Mouse (Mus musculus) macrophage (primary cell): ENCODE measurements around the gene Adgrl3. TPM values are rescaled to one million over a fixed set of nuclear protein-coding genes. Genes with fewer than 3 reads are reported as not detected.

Source experiments
- H3K27ac ChIP-seq: fragments of 350-480 bp; formaldehyde crosslinking; 2 replicates; pipeline ENCODE4 v1.9.0; 2021
- H3K36me3 ChIP-seq: fragments of 350-480 bp; formaldehyde crosslinking; 2 replicates; pipeline ENCODE4 v1.9.0; 2021; ENCODE audit errors: inconsistent target
- H3K4me3 ChIP-seq: fragments of 350-480 bp; formaldehyde crosslinking; 2 replicates; pipeline ENCODE4 v1.9.0; 2021; ENCODE audit errors: inconsistent target
- H3K79me2 ChIP-seq: fragments of 350-480 bp; formaldehyde crosslinking; 2 replicates; pipeline ENCODE4 v1.9.0; 2021; ENCODE audit errors: inconsistent target
- WGBS: methylation state at CpG from one replicate; pipeline ENCODE4 v1.1.7; 2026; ENCODE audit warnings: inconsistent platforms; ENCODE audit not compliant: missing documents; 5-methylcytosine and 5-hydroxymethylcytosine counted together
- polyA plus RNA-seq: library from polyadenylated mRNA; stranded (reverse); fragments of 250-400 nt; gene quantifications from 3 replicates; pipeline ENCODE4 v1.2.4, GENCODE M21; 2018; ENCODE audit warnings: inconsistent platforms

Gene Adgrl3
- polyA plus RNA-seq, 1 experiment from 2014 or later, result not detected

DNA sequence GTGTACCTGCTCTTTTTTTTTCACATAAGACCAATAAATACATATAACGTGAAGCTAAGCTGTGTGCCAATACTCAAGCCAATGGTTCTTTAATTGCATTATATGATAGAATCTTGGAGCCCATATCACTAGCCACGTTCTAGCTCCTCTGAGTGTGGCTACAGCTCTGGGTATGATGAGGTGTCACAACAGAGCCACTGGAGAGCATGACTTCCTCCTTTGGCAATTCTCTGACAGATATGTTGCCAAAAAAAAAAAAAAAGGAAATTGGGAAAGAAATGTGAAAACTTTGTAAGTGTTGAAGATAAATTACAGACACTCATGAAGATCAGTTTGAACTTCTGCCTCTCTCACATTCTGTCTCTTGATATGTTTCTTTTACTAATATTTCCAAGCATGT lies 38.2 kb downstream of the Adgrl3 start:
- WGBS, result 14% methylated on average over 2 of the region's 2 CpGs
- H3K79me2 ChIP-seq, result no peaks in the 10 kb centered on the region
- no peaks in the 10 kb centered on the region for H3K36me3 ChIP-seq
- no peak overlapping the region for H3K27ac ChIP-seq
- no peak overlapping the region for H3K4me3 ChIP-seq

DNA sequence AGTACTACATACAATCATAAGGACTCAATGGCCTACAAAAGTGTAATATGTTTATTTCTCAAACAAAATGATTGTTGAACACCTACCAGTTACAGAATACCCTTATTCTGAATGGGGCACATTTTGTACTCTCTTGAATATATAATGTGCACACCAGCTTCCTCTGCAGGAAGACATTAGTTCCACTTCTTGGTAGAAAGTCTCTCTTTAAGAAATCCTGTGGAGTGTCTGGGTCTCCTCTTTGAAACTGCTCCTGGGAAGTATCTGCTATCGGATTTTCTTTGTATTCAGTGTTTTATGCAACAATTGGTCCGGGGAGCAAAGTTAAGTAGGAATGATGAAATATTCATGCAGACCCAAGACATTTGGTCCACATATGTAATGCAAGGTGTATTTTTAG lies 41.0 kb downstream of the Adgrl3 start:
- WGBS, result 58% methylated on average over 2 of the region's 2 CpGs
- Histone ChIP-seq H3K79me2 (no peaks in the 10 kb centered on the region), H3K27ac (no peak overlapping the region)

DNA sequence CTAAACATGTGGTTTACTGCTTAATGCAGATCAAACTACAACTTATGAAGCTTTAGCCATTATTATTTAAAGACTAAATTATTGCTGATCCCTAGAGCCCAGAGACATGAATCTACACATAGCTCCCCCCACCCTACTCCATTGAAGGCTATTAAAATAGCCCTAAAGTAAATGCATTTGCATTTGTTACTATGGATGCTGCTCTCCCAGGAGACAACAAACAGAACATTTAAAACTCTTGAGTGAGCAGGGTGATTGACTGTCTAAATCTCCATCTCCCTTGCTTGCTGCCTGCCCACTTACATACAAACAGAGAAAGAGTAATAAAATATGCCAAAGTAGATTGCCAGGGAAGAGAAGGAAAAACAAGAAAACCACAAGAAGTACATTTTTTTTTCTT lies 41.4 kb downstream of the Adgrl3 start:
- no peak overlapping the region for H3K27ac ChIP-seq
- no peaks in the 10 kb centered on the region for H3K79me2 ChIP-seq
- H3K4me3 ChIP-seq, result no peak overlapping the region
- H3K36me3 ChIP-seq, result no peaks in the 10 kb centered on the region

More for the DNA sequence above, 41.0 kb downstream of the Adgrl3 start:
- Histone ChIP-seq H3K36me3 (no peaks in the 10 kb centered on the region), H3K4me3 (no peak overlapping the region)

DNA sequence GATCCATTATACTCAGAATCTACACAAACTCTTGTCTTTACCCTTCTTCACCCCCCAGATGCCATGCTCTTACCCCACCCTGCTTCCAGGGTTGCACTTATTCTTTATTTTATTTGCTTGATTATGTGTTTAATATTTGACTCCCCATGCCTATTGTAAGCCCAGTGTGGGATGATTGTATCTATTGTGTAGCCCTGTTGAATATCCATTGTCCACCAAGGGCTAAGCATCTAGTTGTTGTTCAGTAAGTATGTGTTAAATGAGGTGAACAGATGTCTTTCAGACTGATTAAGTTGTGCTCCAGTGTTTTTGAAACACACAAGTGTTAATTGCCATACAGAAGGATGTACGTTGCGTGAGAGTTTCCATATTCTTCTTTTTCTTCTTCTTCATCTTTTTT lies 44.1 kb downstream of the Adgrl3 start:
- no peak overlapping the region for H3K4me3 ChIP-seq
- 100% methylated on average over 2 of the region's 2 CpGs for WGBS

GRCm38 (mm10) chr5:81068173-81068572 lies 48.2 kb downstream of the Adgrl3 start:
- H3K27ac ChIP-seq, result no peak overlapping the region
- no peak overlapping the region for H3K4me3 ChIP-seq
- H3K79me2 ChIP-seq, result no peaks in the 10 kb centered on the region
- no peaks in the 10 kb centered on the region for H3K36me3 ChIP-seq
- 39% methylated on average over 6 of the region's 6 CpGs for WGBS

More for the DNA sequence above, 44.1 kb downstream of the Adgrl3 start:
- H3K36me3 ChIP-seq, result no peaks in the 10 kb centered on the region
- H3K27ac ChIP-seq, result no peak overlapping the region
- H3K79me2 ChIP-seq, result no peaks in the 10 kb centered on the region

- no peaks in the 10 kb centered on the region for H3K36me3 ChIP-seq
- no peak overlapping the region for H3K4me3 ChIP-seq
- WGBS, result 76% methylated on average over 4 of the region's 4 CpGs
- no peaks in the 10 kb centered on the region for H3K79me2 ChIP-seq
- no peak overlapping the region for H3K27ac ChIP-seq
Measured at GRCm38 (mm10) chr5:81068839-81069238, 48.9 kb downstream of the Adgrl3 start.

DNA sequence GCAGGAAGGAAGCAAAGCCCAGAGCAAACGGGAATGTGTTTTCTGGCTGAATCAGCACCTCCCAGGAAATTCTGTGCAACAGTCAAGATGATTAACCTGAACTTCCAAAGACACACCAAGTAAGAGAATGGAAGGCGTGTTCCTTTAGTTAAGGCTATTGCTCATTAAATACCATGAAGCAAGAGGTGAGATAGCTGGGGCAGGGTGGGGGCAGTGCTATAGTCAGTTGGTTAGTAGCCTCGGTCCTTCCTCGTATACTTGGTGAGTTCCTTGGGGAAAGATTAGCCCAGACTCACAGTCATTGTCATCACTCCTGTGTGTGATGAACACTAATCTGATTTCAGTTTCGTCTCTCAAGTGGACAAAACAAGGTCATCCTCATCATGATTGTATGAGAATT lies 53.0 kb downstream of the Adgrl3 start:
- no peak overlapping the region for H3K4me3 ChIP-seq
- H3K79me2 ChIP-seq, result no peaks in the 10 kb centered on the region
- 76% methylated on average over 5 of the region's 5 CpGs for WGBS
- no peak overlapping the region for H3K27ac ChIP-seq
- no peaks in the 10 kb centered on the region for H3K36me3 ChIP-seq

GRCm38 (mm10) chr5:81073875-81074274 lies 53.9 kb downstream of the Adgrl3 start:
- Histone ChIP-seq H3K79me2 (no peaks in the 10 kb centered on the region), H3K4me3 (no peak overlapping the region), H3K27ac (no peak overlapping the region), H3K36me3 (no peaks in the 10 kb centered on the region)
- 92% methylated on average over 1 of the region's 1 CpGs for WGBS

DNA sequence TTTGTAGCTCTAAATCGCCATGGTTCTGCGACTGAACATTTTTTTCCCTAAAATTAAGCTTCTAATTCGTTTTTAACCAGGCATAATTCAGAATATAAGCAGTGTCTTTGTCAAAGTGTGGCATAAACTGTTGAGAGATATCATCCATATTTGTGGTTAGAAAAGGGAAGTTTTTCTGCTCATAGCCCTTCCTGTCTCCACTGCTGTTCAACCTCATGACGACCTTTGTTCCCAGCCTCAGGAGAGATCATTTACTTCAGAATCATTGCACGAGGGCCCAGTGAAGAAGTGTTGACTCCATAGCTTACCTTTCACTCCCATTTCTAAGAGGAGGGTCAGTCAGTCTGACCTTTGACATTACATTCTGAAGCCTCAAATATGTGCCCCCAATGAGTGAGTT lies 56.4 kb downstream of the Adgrl3 start:
- H3K36me3 ChIP-seq, result no peaks in the 10 kb centered on the region
- 26% methylated on average over 5 of the region's 5 CpGs for WGBS
- no peaks in the 10 kb centered on the region for H3K79me2 ChIP-seq
- H3K4me3 ChIP-seq, result no peak overlapping the region
- H3K27ac ChIP-seq, result no peak overlapping the region

DNA sequence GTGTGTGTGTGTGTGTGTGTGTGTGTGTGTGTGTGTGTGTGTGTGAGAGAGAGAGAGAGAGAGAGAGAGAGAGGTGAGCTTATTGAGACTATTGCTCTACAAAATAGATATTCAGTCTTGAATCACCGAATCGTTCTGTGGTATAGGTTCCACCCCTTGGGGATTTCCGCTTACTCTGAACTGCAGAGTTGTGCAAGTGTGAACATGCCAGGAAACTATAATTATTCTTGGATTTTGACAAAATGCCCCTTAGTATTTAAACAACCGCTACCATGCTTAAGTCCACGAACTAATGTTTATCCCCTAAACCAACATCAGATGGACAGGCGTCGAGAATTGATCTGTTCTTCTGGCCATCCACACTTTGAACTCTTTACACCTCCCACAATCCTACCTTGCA lies 57.1 kb downstream of the Adgrl3 start:
- no peak overlapping the region for H3K27ac ChIP-seq
- WGBS, result 68% methylated on average over 7 of the region's 7 CpGs
- H3K4me3 ChIP-seq, result no peak overlapping the region
- no peaks in the 10 kb centered on the region for H3K36me3 ChIP-seq
- no peaks in the 10 kb centered on the region for H3K79me2 ChIP-seq

DNA sequence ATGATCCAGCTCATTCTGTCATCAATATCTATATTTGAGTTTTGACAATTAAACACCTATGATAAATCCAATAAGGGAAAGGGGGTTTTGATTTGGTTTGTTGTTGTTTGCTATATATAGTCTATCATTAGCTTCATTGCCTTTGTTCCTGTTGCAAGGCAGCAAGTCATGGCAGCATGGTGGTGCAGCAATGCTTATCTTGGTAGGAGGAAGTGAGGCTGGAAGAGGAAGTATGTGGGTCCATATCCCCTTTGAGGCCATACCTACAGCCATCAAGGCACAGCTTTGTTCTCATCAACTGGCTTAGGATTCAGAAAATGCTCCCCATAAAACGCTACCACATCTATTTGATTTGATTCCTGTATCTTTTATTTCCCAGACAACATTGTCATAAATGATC lies 58.1 kb downstream of the Adgrl3 start:
- no peaks in the 10 kb centered on the region for H3K36me3 ChIP-seq
- H3K27ac ChIP-seq, result no peak overlapping the region
- H3K4me3 ChIP-seq, result no peak overlapping the region
- H3K79me2 ChIP-seq, result no peaks in the 10 kb centered on the region
- 75% methylated on average over 1 of the region's 1 CpGs for WGBS

GRCm38 (mm10) chr5:81083698-81084360 lies 63.9 kb downstream of the Adgrl3 start:
- WGBS, result 93% methylated on average over 5 of the region's 5 CpGs
- Histone ChIP-seq H3K27ac (no peak overlapping the region), H3K79me2 (no peaks in the 10 kb centered on the region), H3K36me3 (no peaks in the 10 kb centered on the region), H3K4me3 (no peak overlapping the region)

DNA sequence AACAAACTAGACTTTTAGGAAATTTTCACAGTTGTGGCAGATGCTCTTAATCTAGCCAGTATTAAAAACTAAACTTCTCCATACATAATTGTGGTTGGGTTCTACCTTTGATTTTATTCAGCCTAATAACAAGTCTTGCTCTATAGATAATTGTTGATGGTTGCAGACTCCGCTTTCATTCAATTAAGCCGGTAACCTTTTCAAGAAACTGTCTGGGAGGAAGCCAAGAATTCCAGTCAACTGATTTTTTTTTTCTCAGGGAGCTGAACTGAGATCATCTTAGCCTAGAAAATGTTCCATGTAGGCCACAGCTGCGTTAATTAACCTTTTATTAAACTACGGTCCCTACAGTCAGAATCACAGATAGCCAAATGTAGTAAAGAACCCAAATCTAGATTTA lies 65.2 kb downstream of the Adgrl3 start:
- H3K27ac ChIP-seq, result no peak overlapping the region
- no peaks in the 10 kb centered on the region for H3K36me3 ChIP-seq
- no peak overlapping the region for H3K4me3 ChIP-seq
- no peaks in the 10 kb centered on the region for H3K79me2 ChIP-seq
- whole genome bisulfite sequencing, result 97% methylated on average over 4 of the region's 4 CpGs

- Histone ChIP-seq H3K4me3 (no peak overlapping the region), H3K27ac (no peak overlapping the region), H3K79me2 (no peaks in the 10 kb centered on the region), H3K36me3 (no peaks in the 10 kb centered on the region)
- WGBS, result 91% methylated on average over 1 of the region's 2 CpGs
Measured at GRCm38 (mm10) chr5:81088667-81089066, 68.7 kb downstream of the Adgrl3 start.

- Histone ChIP-seq H3K79me2 (no peaks in the 10 kb centered on the region), H3K27ac (no peak overlapping the region), H3K36me3 (no peaks in the 10 kb centered on the region), H3K4me3 (no peak overlapping the region)
- WGBS, result 85% methylated on average over 3 of the region's 3 CpGs
Measured at GRCm38 (mm10) chr5:81094618-81095017, 74.7 kb downstream of the Adgrl3 start.

- no peak overlapping the region for H3K27ac ChIP-seq
- no peaks in the 10 kb centered on the region for H3K36me3 ChIP-seq
- H3K79me2 ChIP-seq, result no peaks in the 10 kb centered on the region
- H3K4me3 ChIP-seq, result no peak overlapping the region
- WGBS, result 97% methylated on average over 4 of the region's 4 CpGs
Measured at GRCm38 (mm10) chr5:81097131-81097530, 77.2 kb downstream of the Adgrl3 start.
